Mouse (Mus musculus) layer of hippocampus, adult 2 months (tissue): ENCODE results near the gene Gm43191. TPM values are rescaled to one million over a fixed set of nuclear protein-coding genes. Genes with fewer than 3 reads are reported as not detected.

Experiments used
- DNase-seq, 2 experiments: peaks; one replicate each; pipeline ENCODE4 v3.0.0; 2022; ENCODE audit warnings: low spot score in 2 of 2
- H3K27ac ChIP-seq: fragments of 200-600 bp; 2 replicates; pipeline ENCODE4 v1.8.1; 2022
- H3K4me3 ChIP-seq: fragments of 200-600 bp; 2 replicates; pipeline ENCODE4 v1.8.1; 2022; ENCODE audit warnings: mild to moderate bottlenecking
- CTCF ChIP-seq: fragments of 200-600 bp; conservative IDR thresholded peaks from 2 replicates; pipeline ENCODE4 v1.8.1; 2022; ENCODE audit warnings: antibody characterized with exemption, mild to moderate bottlenecking, moderate library complexity
- total RNA-seq, 2 experiments: library from RNA; stranded (reverse); gene quantifications; 2 replicates each; pipeline ENCODE4 v1.2.3; 2021

Gene Gm43191
- total RNA-seq, 2 experiments from 2014 or later: not detected

DNA sequence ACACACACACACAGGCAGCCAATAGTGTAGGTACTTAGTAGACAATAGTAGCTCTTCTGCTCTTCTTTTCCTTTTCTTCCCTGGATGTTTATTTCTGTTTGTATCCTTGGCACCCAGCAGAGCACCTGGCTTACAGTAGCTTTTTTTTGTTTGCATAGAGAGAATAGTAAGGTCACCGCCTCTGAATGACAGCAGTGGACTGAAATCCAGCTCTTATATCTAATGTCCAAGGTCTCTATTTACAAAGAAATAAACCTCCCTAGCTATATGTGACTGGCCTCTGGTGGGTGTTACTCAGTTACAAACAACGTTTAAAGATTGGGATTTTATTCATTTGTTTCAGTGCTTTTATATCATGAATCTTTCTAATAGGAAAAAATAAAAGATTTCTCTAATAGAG is 81.4 kb downstream of the Gm43191 start:
- DNase-seq: no peak
- no peak for TF ChIP-seq CTCF
- H3K4me3 ChIP-seq: no peak overlapping the region
- H3K27ac ChIP-seq: no peak overlapping the region

DNA sequence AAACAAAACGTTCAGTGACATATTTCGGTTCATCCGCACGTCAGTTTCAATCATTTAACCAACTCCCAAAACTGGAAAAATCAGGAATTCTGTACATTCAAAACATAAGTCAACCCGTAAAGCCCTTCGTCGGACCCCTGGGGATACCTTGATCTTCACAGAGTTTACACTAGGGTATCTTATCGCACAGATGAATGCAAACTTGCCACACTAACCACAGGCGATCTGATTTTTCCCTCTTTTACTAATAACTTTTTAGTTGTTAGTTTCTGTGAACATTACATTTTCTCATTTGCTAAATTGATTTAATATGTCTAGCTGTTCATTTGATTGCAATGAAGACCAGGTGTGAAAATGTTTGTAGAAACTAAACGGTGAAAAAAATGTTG is 85.5 kb downstream of the Gm43191 start:
- Histone ChIP-seq H3K4me3 (peak overlapping the region; percentile 72), H3K27ac (peak overlapping the region; percentile 96; the same call in 1 of the 2 replicates)
- TF ChIP-seq CTCF: no peak
- no peak for DNase-seq

DNA sequence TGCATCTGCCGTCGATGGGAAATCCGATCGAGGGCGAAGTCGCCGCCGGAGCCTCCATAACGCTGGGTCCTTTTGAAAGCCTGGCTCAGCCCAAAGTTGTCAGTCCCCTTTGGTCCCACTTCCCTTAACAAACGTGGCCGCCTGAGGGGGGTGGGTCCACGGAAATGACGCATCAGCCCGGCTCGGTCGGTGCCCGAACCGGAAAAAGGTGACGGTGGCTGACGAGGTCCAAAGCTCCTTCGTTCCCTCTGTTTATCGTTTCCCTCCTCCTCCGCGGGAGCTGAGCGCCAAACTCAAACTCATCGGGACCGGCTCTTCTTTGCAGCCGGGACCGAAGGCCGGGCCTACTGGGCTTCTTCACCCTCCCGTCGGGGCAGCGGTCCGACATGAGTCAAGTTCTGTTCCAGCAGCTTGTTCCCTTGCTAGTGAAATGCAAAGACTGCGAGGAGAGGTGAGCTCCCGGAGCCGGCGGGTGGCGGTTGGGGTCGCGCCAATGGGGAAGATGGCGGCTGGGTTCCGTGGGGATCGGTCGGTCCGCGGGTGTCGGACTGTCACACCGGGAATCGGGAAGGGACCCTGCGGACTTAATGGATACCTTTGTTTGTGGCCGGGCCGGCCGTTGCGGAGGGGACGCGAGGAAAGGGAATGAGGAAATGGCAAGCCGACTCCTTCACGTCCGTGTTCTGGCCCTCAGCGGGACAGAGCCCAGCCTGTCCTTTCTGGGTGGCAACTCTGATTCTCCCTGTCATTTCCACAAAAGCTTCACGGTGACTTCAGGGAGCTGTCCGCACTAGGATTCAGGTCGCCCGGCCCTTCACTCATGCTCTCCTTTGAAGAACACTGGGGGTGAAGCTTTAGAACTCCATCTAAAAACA is 86.1 kb downstream of the Gm43191 start, which contains the start of gene Sass6:
Gene Sass6, plus strand, starts transcription at position 255 of the 875 bp plus-strand sequence.
- H3K27ac ChIP-seq: peak within 1 kb of the TSS; percentile 96
- H3K4me3 ChIP-seq: peak within 1 kb of the TSS; percentile 72
- peak; percentile 97 to 99 for DNase-seq
- no peak for TF ChIP-seq CTCF

DNA sequence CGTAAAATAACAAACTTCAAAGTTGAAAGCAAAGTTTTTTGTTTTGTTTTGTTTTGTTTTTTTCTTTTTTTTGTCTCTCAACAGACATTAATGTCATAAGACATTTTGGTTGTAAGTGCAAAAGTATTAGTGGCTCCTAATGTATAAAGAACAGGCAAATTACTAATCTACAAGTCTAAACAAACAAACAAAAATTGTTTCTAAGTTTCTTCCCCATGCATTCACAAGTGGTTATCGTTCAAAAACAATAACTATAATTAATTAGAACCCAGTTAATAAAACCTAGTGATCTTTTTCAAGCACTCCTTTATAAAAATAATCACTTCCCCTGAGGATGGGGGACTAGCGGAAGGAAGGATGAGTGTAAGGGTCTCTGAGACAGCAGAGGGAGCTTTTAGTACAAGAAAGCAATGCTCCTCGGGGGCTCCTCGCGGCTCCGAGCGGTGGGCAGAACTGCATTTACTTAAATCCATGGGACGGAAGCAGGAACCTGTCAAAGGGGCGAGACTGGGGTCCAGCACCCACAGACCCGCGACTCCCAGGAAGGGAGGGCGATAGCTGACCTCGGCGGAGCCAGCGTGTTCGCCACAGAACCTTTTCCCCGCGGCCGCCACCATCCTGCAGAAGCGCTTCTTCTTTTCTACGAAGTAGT is 86.9 kb downstream of the Gm43191 start:
- Histone ChIP-seq H3K27ac (peak overlapping the region; percentile 96), H3K4me3 (peak overlapping the region; percentile 72)
- peak; percentile 70 for TF ChIP-seq CTCF
- DNase-seq: peak in 1 of 2 experiments; percentile 48

Other genes starting within 250 kb of the Gm43191 start
- 10 to 100 TPM; 59.4 to 64.5 TPM for gene Rtca, start 173.1 kb downstream of the Gm43191 start, total RNA-seq
- gene Dbt, start 168.2 kb downstream of the Gm43191 start, total RNA-seq: 10 to 100 TPM; 18.9 to 24.0 TPM
- under 1 TPM in 1 of 2 experiments, not detected in 1; 0.12 TPM for gene Lrrc39, start 118.3 kb downstream of the Gm43191 start, total RNA-seq
- gene Sass6, start 86.3 kb downstream of the Gm43191 start, total RNA-seq: 1 to 10 TPM; 7.4 to 9.4 TPM
- 10 to 100 TPM; 17.9 to 24.4 TPM for gene Trmt13, start 66.7 kb downstream of the Gm43191 start, total RNA-seq
- 10 to 100 TPM; 54.4 to 57.7 TPM for gene Mfsd14a, start 18.6 kb downstream of the Gm43191 start, total RNA-seq
- 10 to 100 TPM; 15.8 to 18.3 TPM for gene Slc35a3, start 31.6 kb upstream of the Gm43191 start, total RNA-seq
- 10 to 100 TPM; 26.1 to 27.2 TPM for gene Agl, start 126.9 kb upstream of the Gm43191 start, total RNA-seq
- 1 to 10 TPM; 1.3 to 1.5 TPM for gene Frrs1, start 178.2 kb upstream of the Gm43191 start, total RNA-seq